Mouse (Mus musculus) urinary bladder, postnatal 36 days (tissue): ENCODE measurements around the gene Ovol1.

ENCODE experiments used
- DNase-seq, 2 experiments: peaks; one replicate each; pipeline ENCODE4 v3.0.0; 2022; ENCODE audit warnings: low spot score in 2 of 2, mixed read lengths in 1 of 2

Gene Ovol1

GRCm38 (mm10) chr19:5518721-5519120 is 41.7 kb downstream of the Ovol1 start:
- no peak for DNase-seq

GRCm38 (mm10) chr19:5516906-5517505 is 43.4 kb downstream of the Ovol1 start:
- DNase-seq: no peak

GRCm38 (mm10) chr19:5515840-5516777 is 44.3 kb downstream of the Ovol1 start:
- DNase-seq: no peak

GRCm38 (mm10) chr19:5513005-5513349 is 47.5 kb downstream of the Ovol1 start:
- no peak for DNase-seq

DNA sequence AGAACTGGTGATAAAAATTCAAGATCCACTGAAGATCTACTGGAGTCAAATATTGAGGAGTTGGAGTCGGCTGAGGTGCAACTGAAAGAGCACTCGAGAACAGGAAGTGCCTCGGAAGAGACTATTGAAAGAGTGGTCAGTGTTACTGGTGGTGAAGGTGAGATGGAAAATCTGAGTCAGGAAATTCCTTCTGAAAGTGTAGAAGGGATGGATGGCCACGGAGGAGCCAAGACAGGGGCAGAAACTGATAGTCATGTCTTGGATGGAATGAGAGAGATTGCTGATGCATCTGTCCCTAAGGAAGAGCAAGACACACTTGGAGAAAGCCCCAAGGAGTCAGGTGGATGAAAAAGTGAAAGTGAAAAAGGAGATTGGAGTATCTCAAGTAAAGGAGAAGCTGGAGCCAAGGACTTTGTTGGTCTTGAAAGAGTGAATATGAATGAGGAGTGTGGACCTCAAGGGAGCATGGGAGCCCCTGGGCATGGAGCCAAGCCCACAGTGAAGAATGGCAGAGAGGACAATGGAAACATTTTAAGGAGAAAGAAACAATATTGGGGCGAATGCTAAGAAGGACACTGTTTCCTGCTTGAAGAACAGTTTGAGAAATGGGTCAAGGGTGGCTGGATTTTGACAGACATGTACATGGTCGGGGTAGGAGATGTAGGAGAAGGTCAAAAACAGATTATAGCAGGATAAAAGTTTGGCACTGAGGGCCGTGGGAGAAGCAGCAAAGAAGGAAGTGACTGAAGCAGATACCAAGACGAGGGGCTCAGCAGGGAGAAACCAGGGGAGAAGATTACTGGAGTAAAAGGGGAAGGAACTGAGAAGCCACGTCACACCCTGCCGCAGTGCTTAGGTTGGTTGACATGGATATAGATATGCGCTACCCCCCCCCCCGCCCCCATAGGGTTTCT is 48.1 kb downstream of the Ovol1 start:
- DNase-seq: no peak

DNA sequence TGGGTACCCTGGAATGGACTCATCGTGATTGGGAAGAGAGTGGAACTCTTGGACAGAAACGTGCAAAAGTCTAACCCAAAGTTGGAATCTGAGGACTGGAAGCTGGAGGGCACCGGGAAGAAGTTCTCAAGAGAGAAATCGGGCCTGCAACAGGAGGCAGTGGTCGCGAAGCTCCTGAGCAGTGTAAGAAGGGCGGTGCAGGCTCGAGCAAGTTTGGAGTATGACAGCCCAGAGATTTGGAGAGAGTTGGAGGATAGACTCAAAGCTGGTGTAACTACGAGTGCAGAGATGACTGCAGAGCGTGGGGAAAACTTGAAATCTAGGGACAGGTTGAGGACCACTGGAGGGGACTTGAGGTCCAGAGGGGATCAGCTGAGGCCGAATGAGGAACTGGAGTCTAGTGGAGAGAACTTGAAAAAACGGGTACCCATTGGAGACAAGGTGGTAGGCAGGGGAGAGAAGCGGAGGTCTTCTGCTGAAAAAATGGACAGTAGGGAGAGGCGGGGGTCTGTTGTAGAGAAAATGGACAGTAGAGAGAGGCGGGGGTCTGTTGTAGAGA is 49.3 kb downstream of the Ovol1 start:
- peak in 1 of 2 experiments; percentile 16 for DNase-seq

DNA sequence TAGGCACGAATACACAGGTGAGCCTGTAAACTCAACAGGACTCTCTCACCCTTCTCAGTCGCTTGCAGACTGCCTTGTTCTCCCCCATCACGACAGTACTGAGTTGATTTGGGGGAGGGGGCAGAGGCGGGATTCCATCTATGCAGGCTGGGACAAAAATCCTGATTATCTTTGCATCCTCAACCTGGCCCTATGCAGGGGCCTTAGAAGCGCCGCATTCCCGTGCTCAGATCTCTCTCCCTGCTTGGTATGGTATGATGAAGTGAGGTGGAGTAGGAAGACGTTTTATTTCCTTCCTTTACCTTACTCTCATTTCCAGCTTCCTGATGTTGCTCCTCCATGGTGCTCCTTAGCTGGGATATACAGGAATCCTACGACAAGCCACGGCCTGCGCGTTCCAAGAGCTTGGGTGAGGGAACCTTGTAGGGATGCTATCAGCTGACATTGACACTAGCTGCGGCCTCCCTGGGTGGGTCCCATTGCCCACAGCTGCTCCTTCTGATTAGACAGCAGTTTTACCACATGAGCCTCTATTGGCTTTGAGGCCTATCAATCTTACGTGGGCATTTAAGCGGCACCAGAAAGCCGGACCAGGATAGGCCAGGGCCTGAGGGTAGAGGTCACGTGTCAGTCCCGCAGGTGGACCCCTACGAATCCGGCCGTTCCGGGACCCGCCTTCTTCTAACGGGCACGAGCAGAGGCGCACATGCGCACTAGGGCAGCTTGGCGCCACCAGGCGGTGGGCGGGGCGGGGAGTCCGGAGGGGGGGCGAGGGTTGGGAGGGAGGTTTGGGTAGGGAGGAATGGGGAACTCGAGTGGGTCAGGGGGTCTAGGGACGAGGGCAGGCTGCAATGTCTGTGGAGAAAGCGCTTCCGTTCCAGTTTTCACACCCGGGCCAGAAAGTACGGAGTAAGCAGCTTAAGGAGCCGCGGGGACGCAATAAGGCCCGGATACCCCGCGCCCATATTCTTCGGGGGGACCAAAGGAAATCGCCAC is 50.1 kb downstream of the Ovol1 start, which contains the start of gene Snx32:
Gene Snx32, minus strand, starts transcription at position 508 of the 996 bp plus-strand sequence.
- DNase-seq: peak; percentile 89 to 97

DNA sequence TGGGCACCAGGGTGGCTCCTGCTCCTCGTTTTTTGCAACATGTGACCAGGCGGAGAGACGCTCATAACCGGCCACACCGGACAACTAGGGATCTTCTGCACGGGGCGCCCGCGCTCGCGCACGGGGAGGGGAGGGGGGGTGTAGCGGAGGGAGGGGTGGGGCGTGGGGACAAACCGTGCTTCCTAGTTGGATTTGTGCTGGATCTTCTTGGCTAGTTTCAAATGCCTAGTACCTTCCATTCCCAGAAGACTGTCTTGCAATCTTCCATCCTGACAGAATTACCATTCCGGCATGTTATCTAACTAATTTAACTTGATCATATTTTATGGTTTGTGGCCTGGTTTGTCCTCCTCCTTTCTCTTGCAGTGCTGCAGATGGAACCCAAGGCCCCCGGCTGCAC is 56.8 kb downstream of the Ovol1 start, which contains the start of gene 1700020D05Rik:
Gene 1700020D05Rik, minus strand, starts transcription at position 101 of the 400 bp plus-strand sequence.
- no peak for DNase-seq

DNA sequence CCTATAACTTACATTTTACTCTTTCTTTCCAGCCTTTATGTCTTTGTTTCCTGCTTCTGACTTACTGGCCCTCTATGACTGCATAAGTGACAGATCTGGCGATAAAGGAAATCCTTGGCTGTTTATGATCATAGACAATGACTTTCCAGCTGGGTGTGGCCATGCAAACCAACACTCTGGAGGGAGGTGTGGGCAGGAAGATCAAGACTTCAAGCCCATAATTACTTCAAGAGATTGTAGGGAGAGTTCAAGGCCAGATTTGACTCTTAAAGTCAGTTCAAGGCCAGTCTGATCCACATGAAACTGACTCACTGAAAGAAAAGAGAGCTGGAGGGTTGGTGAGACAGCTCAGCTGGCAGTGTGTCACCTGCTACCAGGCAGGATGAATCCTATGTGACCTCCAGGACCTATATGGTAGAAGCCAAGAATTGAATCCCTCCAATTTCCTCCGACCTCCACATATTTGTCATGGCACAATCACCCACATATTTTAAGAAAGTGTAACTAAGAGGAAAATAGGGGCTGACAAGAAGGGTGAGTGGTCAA is 60.0 kb downstream of the Ovol1 start:
- no peak for DNase-seq
